Mouse (Mus musculus): ENCODE results near the gene Ofcc1. TPM values are rescaled to one million over a fixed set of nuclear protein-coding genes. Genes with fewer than 3 reads are reported as not detected.

Gene Ofcc1
- polyA plus RNA-seq (2015; fragmentation: Nextera tagmentation; extraction: Ambion mirVana) = 0.10 TPM in 1 of 2 replicates, not detected in the other

GRCm38 (mm10) chr13:40361288-40361687 is at the start of gene Ofcc1:
Ofcc1 (minus strand) TSS chr13:40361450.
- Histone ChIP-seq H3K27me3 (ENCODE audit: control insufficient read depth, insufficient read depth, low read length) (no peaks in the 10 kb centered on the region), H3K9me3 (replicated peaks; ENCODE audit: control insufficient read depth, low read length) (no peaks in the 10 kb centered on the region), H3K27ac (ENCODE audit: low read length) (no peak within 1 kb of the TSS), H3K4me1 (ENCODE audit: control insufficient read depth, insufficient read depth, low read length) (no peaks in the 10 kb centered on the region), H3K9ac (ENCODE audit: low read length) (no peak within 1 kb of the TSS), H3K36me3 (ENCODE audit: control insufficient read depth, insufficient read depth, low read length) (no peaks in the 10 kb centered on the region), H3K4me2 (ENCODE audit: low read depth, low read length) (no peak within 1 kb of the TSS), H3K4me3 (replicated peaks; ENCODE audit: low read length) (no peak within 1 kb of the TSS)
- WGBS = 45% methylated on average over 3 of the region's 3 CpGs
- 0 out of 2 replicates have a peak, but pooled peaks have one; percentile 37 for ATAC-seq (ENCODE audit: insufficient read depth, low FRiP score)

GRCm38 (mm10) chr13:40390120-40390519 is 28.9 kb upstream of the Ofcc1 start:
- no peak overlapping the region for H3K27ac ChIP-seq (ENCODE audit: low read length)
- H3K4me2 ChIP-seq (ENCODE audit: low read depth, low read length) = no peak overlapping the region
- ATAC-seq (ENCODE audit: insufficient read depth, low FRiP score) = no peak
- no peak overlapping the region for H3K9ac ChIP-seq (ENCODE audit: low read length)
- no peaks in the 10 kb centered on the region for H3K9me3 ChIP-seq (replicated peaks; ENCODE audit: control insufficient read depth, low read length)
- H3K27me3 ChIP-seq (ENCODE audit: control insufficient read depth, insufficient read depth, low read length) = no peaks in the 10 kb centered on the region
- H3K4me3 ChIP-seq (replicated peaks; ENCODE audit: low read length) = no peak overlapping the region
- H3K4me1 ChIP-seq (ENCODE audit: control insufficient read depth, insufficient read depth, low read length) = no peaks in the 10 kb centered on the region
- 90% methylated on average over 8 of the region's 8 CpGs for WGBS
- no peaks in the 10 kb centered on the region for H3K36me3 ChIP-seq (ENCODE audit: control insufficient read depth, insufficient read depth, low read length)

GRCm38 (mm10) chr13:40387446-40387845 is 26.2 kb upstream of the Ofcc1 start:
- Histone ChIP-seq H3K4me3 (replicated peaks; ENCODE audit: low read length) (no peak overlapping the region), H3K9me3 (replicated peaks; ENCODE audit: control insufficient read depth, low read length) (no peaks in the 10 kb centered on the region), H3K9ac (ENCODE audit: low read length) (no peak overlapping the region), H3K36me3 (ENCODE audit: control insufficient read depth, insufficient read depth, low read length) (no peaks in the 10 kb centered on the region), H3K4me2 (ENCODE audit: low read depth, low read length) (no peak overlapping the region), H3K27ac (ENCODE audit: low read length) (no peak overlapping the region), H3K27me3 (ENCODE audit: control insufficient read depth, insufficient read depth, low read length) (no peaks in the 10 kb centered on the region), H3K4me1 (ENCODE audit: control insufficient read depth, insufficient read depth, low read length) (no peaks in the 10 kb centered on the region)
- no peak for ATAC-seq (ENCODE audit: insufficient read depth, low FRiP score)
- WGBS = 58% methylated on average over 4 of the region's 4 CpGs

GRCm38 (mm10) chr13:40384962-40385361 is 23.7 kb upstream of the Ofcc1 start:
- no peak overlapping the region for H3K27ac ChIP-seq (ENCODE audit: low read length)
- ATAC-seq (ENCODE audit: insufficient read depth, low FRiP score) = no peak
- WGBS = 66% methylated on average over 4 of the region's 4 CpGs
- H3K9ac ChIP-seq (ENCODE audit: low read length) = no peak overlapping the region
- no peaks in the 10 kb centered on the region for H3K36me3 ChIP-seq (ENCODE audit: control insufficient read depth, insufficient read depth, low read length)
- no peak overlapping the region for H3K4me3 ChIP-seq (replicated peaks; ENCODE audit: low read length)
- no peaks in the 10 kb centered on the region for H3K4me1 ChIP-seq (ENCODE audit: control insufficient read depth, insufficient read depth, low read length)
- H3K27me3 ChIP-seq (ENCODE audit: control insufficient read depth, insufficient read depth, low read length) = no peaks in the 10 kb centered on the region
- H3K4me2 ChIP-seq (ENCODE audit: low read depth, low read length) = no peak overlapping the region
- no peaks in the 10 kb centered on the region for H3K9me3 ChIP-seq (replicated peaks; ENCODE audit: control insufficient read depth, low read length)

GRCm38 (mm10) chr13:40376773-40377172 is 15.5 kb upstream of the Ofcc1 start:
- H3K4me1 ChIP-seq (ENCODE audit: control insufficient read depth, insufficient read depth, low read length) = no peaks in the 10 kb centered on the region
- H3K27me3 ChIP-seq (ENCODE audit: control insufficient read depth, insufficient read depth, low read length) = no peaks in the 10 kb centered on the region
- H3K4me3 ChIP-seq (replicated peaks; ENCODE audit: low read length) = no peak overlapping the region
- H3K36me3 ChIP-seq (ENCODE audit: control insufficient read depth, insufficient read depth, low read length) = no peaks in the 10 kb centered on the region
- 42% methylated on average over 5 of the region's 5 CpGs for WGBS
- no peak for ATAC-seq (ENCODE audit: insufficient read depth, low FRiP score)
- H3K9ac ChIP-seq (ENCODE audit: low read length) = no peak overlapping the region
- H3K9me3 ChIP-seq (replicated peaks; ENCODE audit: control insufficient read depth, low read length) = no peaks in the 10 kb centered on the region
- H3K27ac ChIP-seq (ENCODE audit: low read length) = no peak overlapping the region
- no peak overlapping the region for H3K4me2 ChIP-seq (ENCODE audit: low read depth, low read length)

GRCm38 (mm10) chr13:40366762-40367161 is 5.5 kb upstream of the Ofcc1 start:
- Histone ChIP-seq H3K9ac (ENCODE audit: low read length) (no peak overlapping the region), H3K4me1 (ENCODE audit: control insufficient read depth, insufficient read depth, low read length) (no peaks in the 10 kb centered on the region), H3K36me3 (ENCODE audit: control insufficient read depth, insufficient read depth, low read length) (no peaks in the 10 kb centered on the region), H3K4me2 (ENCODE audit: low read depth, low read length) (no peak overlapping the region), H3K27me3 (ENCODE audit: control insufficient read depth, insufficient read depth, low read length) (no peaks in the 10 kb centered on the region), H3K4me3 (replicated peaks; ENCODE audit: low read length) (no peak overlapping the region), H3K9me3 (replicated peaks; ENCODE audit: control insufficient read depth, low read length) (no peaks in the 10 kb centered on the region), H3K27ac (ENCODE audit: low read length) (no peak overlapping the region)
- ATAC-seq (ENCODE audit: insufficient read depth, low FRiP score) = no peak
- 82% methylated on average over 11 of the region's 11 CpGs for WGBS

- H3K4me2 ChIP-seq (ENCODE audit: low read depth, low read length) = no peak overlapping the region
- H3K9ac ChIP-seq (ENCODE audit: low read length) = no peak overlapping the region
- no peak overlapping the region for H3K27ac ChIP-seq (ENCODE audit: low read length)
- no peaks in the 10 kb centered on the region for H3K27me3 ChIP-seq (ENCODE audit: control insufficient read depth, insufficient read depth, low read length)
- no peaks in the 10 kb centered on the region for H3K4me1 ChIP-seq (ENCODE audit: control insufficient read depth, insufficient read depth, low read length)
- H3K9me3 ChIP-seq (replicated peaks; ENCODE audit: control insufficient read depth, low read length) = no peaks in the 10 kb centered on the region
- H3K36me3 ChIP-seq (ENCODE audit: control insufficient read depth, insufficient read depth, low read length) = no peaks in the 10 kb centered on the region
- no peak for ATAC-seq (ENCODE audit: insufficient read depth, low FRiP score)
- 37% methylated on average over 4 of the region's 4 CpGs for WGBS
- H3K4me3 ChIP-seq (replicated peaks; ENCODE audit: low read length) = no peak overlapping the region
Observed at GRCm38 (mm10) chr13:40364855-40365254, 3.6 kb upstream of the Ofcc1 start.

GRCm38 (mm10) chr13:40360692-40361091 is 558 bp downstream of the Ofcc1 start:
- no peaks in the 10 kb centered on the region for H3K36me3 ChIP-seq (ENCODE audit: control insufficient read depth, insufficient read depth, low read length)
- no peaks in the 10 kb centered on the region for H3K27me3 ChIP-seq (ENCODE audit: control insufficient read depth, insufficient read depth, low read length)
- H3K4me2 ChIP-seq (ENCODE audit: low read depth, low read length) = no peak overlapping the region
- peak; percentile 62; the same call in 1 of the 2 replicates for ATAC-seq (ENCODE audit: insufficient read depth, low FRiP score)
- no peak overlapping the region for H3K9ac ChIP-seq (ENCODE audit: low read length)
- H3K27ac ChIP-seq (ENCODE audit: low read length) = no peak overlapping the region
- no peak overlapping the region for H3K4me3 ChIP-seq (replicated peaks; ENCODE audit: low read length)
- H3K9me3 ChIP-seq (replicated peaks; ENCODE audit: control insufficient read depth, low read length) = no peaks in the 10 kb centered on the region
- WGBS = 34% methylated on average over 4 of the region's 4 CpGs
- H3K4me1 ChIP-seq (ENCODE audit: control insufficient read depth, insufficient read depth, low read length) = no peaks in the 10 kb centered on the region

- H3K27me3 ChIP-seq (ENCODE audit: control insufficient read depth, insufficient read depth, low read length) = no peaks in the 10 kb centered on the region
- no peak overlapping the region for H3K27ac ChIP-seq (ENCODE audit: low read length)
- ATAC-seq (ENCODE audit: insufficient read depth, low FRiP score) = no peak
- WGBS = 90% methylated on average over 2 of the region's 2 CpGs
- no peak overlapping the region for H3K4me3 ChIP-seq (replicated peaks; ENCODE audit: low read length)
- no peaks in the 10 kb centered on the region for H3K4me1 ChIP-seq (ENCODE audit: control insufficient read depth, insufficient read depth, low read length)
- no peaks in the 10 kb centered on the region for H3K9me3 ChIP-seq (replicated peaks; ENCODE audit: control insufficient read depth, low read length)
- no peak overlapping the region for H3K9ac ChIP-seq (ENCODE audit: low read length)
- H3K4me2 ChIP-seq (ENCODE audit: low read depth, low read length) = no peak overlapping the region
- H3K36me3 ChIP-seq (ENCODE audit: control insufficient read depth, insufficient read depth, low read length) = no peaks in the 10 kb centered on the region
Observed at GRCm38 (mm10) chr13:40347045-40347444, 14.2 kb downstream of the Ofcc1 start.

GRCm38 (mm10) chr13:40323301-40323700 is 37.9 kb downstream of the Ofcc1 start:
- no peak for ATAC-seq (ENCODE audit: insufficient read depth, low FRiP score)
- WGBS = 60% methylated on average over 5 of the region's 5 CpGs
- Histone ChIP-seq H3K27me3 (ENCODE audit: control insufficient read depth, insufficient read depth, low read length) (no peaks in the 10 kb centered on the region), H3K27ac (ENCODE audit: low read length) (no peak overlapping the region), H3K4me3 (replicated peaks; ENCODE audit: low read length) (no peak overlapping the region), H3K9ac (ENCODE audit: low read length) (no peak overlapping the region), H3K4me2 (ENCODE audit: low read depth, low read length) (no peak overlapping the region), H3K36me3 (ENCODE audit: control insufficient read depth, insufficient read depth, low read length) (no peaks in the 10 kb centered on the region), H3K9me3 (replicated peaks; ENCODE audit: control insufficient read depth, low read length) (no peaks in the 10 kb centered on the region), H3K4me1 (ENCODE audit: control insufficient read depth, insufficient read depth, low read length) (no peaks in the 10 kb centered on the region)

All from stomach, embryonic 16.5 days (tissue).